Mouse (Mus musculus): ENCODE measurements at regions not wholly inside any gene's neighbourhood (a gene's known extent, or its start where the extent isn't known, plus 50 kb on each side); places are given as distances from the start of the nearest gene placed in this dataset.

- TF ChIP-seq CTCF (IDR thresholded peaks at IDR 0.05; ENCODE audit: borderline replicate concordance, control insufficient read depth, extremely low read depth, insufficient read depth, low read length, poor library complexity) (no peak), POLR2A (IDR thresholded peaks at IDR 0.05; ENCODE audit: control insufficient read depth, extremely low read depth, insufficient read depth, low read length, poor library complexity) (no peak)
Measured at GRCm38 (mm10) chr14:100753951-100754350, 446.2 kb downstream of the Prr30 start.
